ENCODE assay signal across 8 mouse cellular contexts in genomic region chr12:98280530-98280929, GRCm38 (mm10). TPM values are rescaled to one million over a fixed set of nuclear protein-coding genes. Genes with fewer than 3 reads are reported as not detected.
A peak's percentile ranks its signal among the peaks of the same experiment; 100 is the strongest.
DNase-seq lines count a peak whose midpoint lies in the region; ATAC-seq and TF ChIP-seq lines count a peak whose summit lies in the region.
"Had no signal": no experiment of that assay in that cellular context is flagged by ENCODE, and none has a peak within 500 bp of the region (broad histone marks: within the 10 kb centered on the region; RNA-seq: fewer than 3 reads in every experiment).

No protein-coding gene starts in this region.

- no peak for TF ChIP-seq POLR2A in embryonic fibroblast, embryonic 13.5 days (IDR thresholded peaks at IDR 0.05; ENCODE audit: low read depth, low read length)

- H3K4me3 ChIP-seq in embryonic fibroblast, embryonic 13.5 days (ENCODE audit: insufficient read depth, low read length), result no peak overlapping the region
- no peak overlapping the region for H3K4me3 ChIP-seq in limb, embryonic 10.5 days
- H3K4me3 ChIP-seq: heart, embryonic 15.5 days had no signal

- WGBS in limb, embryonic 10.5 days, result 39% methylated on average over 5 of the region's 5 CpGs

- peak; percentile 53; the same call in 1 of the 2 replicates for TF ChIP-seq CTCF in embryonic fibroblast, embryonic 13.5 days (IDR thresholded peaks at IDR 0.05; ENCODE audit: borderline replicate concordance, insufficient read depth, low read length)

- H3K27ac ChIP-seq in embryonic fibroblast, embryonic 13.5 days (ENCODE audit: insufficient read depth, low read length), result no peak overlapping the region
- H3K27ac ChIP-seq in limb, embryonic 10.5 days, result no peak overlapping the region
- H3K27ac ChIP-seq: heart, embryonic 15.5 days had no signal

- no peaks in the 10 kb centered on the region for H3K36me3 ChIP-seq in limb, embryonic 10.5 days
- H3K36me3 ChIP-seq: heart, embryonic 15.5 days had no signal

- peak; percentile 86 for ATAC-seq in neutrophil, adult 5-6 weeks (ENCODE audit: extremely low read depth, insufficient number of reproducible peaks, low FRiP score, poor library complexity, severe bottlenecking)

- H3K4me1 ChIP-seq in embryonic fibroblast, embryonic 13.5 days (ENCODE audit: control insufficient read depth, insufficient read depth, low read length), result peaks cover 6% of the 10 kb centered on the region
- no peaks in the 10 kb centered on the region for H3K4me1 ChIP-seq in limb, embryonic 10.5 days

- H3K27me3 ChIP-seq in limb, embryonic 10.5 days (ENCODE audit: low read depth, poor library complexity, severe bottlenecking), result no peaks in the 10 kb centered on the region
- H3K27me3 ChIP-seq: heart, embryonic 15.5 days had no signal

- no peaks in the 10 kb centered on the region for H3K9me3 ChIP-seq in limb, embryonic 10.5 days (replicated peaks)
- H3K9me3 ChIP-seq: heart, embryonic 15.5 days had no signal

- DNase-seq in urinary bladder, postnatal 25 days (ENCODE audit: low spot score), result peak; percentile 50
- DNase-seq in urinary bladder, adult 2 months (ENCODE audit: low spot score), result no peak
- peak; percentile 87 for DNase-seq in brain, adult 2 months (ENCODE audit: low read depth, low spot score)
- DNase-seq in induced T-regulatory cell, adult 2 months (ENCODE audit: low read depth), result peak; percentile 83
- peak; percentile 65 for DNase-seq in limb, embryonic 10.5 days (ENCODE audit: low spot score)

RNA-seq across cellular contexts. Expression of gene Gpr65, which starts 12.1 kb away (rescaled TPM):
- 2.1 and 2.3 TPM in 2 replicates for polyA plus RNA-seq in urinary bladder, adult 2 months (2012; rRNA removed)
- 0.33 TPM in 1 of 2 replicates, not detected in the other for polyA plus RNA-seq in embryonic fibroblast, embryonic 13.5 days (2011; ENCODE audit: insufficient read length, low read depth, missing spikeins)
- 0.14 and 0.33 TPM in 2 replicates for polyA plus RNA-seq in limb, embryonic 10.5 days (2016; fragmentation: Nextera tagmentation; extraction: Ambion mirVana)
- total RNA-seq in neutrophil, adult 5-6 weeks (2017), result 37.0 and 37.6 TPM in 2 replicates

RNA-seq across cellular contexts. Expression of gene Galc, which starts 21.3 kb away (rescaled TPM):
- 10.2 and 11.8 TPM in 2 replicates for polyA plus RNA-seq in urinary bladder, adult 2 months (2012; rRNA removed)
- polyA plus RNA-seq in embryonic fibroblast, embryonic 13.5 days (2011; ENCODE audit: insufficient read length, low read depth, missing spikeins), result 14.0 and 16.8 TPM in 2 replicates
- 10.1 and 12.0 TPM in 2 replicates for polyA plus RNA-seq in limb, embryonic 10.5 days (2016; fragmentation: Nextera tagmentation; extraction: Ambion mirVana)
- 14.4 and 19.9 TPM in 2 replicates for total RNA-seq in neutrophil, adult 5-6 weeks (2017)
